ENCODE assay signal across 8 mouse cellular contexts in the genomic region with DNA sequence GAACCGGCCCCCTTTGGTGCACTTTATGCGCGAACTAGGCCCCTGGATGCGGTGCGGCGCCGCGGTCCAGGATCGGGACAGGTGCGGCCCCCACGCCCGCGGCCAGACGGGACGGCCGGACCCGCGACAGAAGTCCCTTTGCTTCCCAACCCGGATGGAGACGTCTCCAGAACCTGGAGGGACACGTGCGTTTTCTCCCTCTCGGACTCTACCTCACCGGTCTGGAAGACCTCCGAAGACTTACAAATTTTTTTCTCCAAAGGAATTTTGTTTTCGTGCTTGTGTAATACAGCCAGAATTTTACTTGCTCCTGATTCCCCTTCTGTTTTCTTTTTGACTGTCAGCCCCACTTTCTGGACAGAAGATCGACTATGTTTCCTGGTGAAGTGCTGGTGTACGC. TPM values are rescaled to one million over a fixed set of nuclear protein-coding genes. Genes with fewer than 3 reads are reported as not detected.
DNase-seq lines count a peak whose midpoint lies in the region; ATAC-seq and TF ChIP-seq lines count a peak whose summit lies in the region.

No protein-coding gene starts in this region.

- H3K27ac ChIP-seq in gastrocnemius, adult 2 months: peak overlapping the region; percentile 95
- no peak overlapping the region for H3K27ac ChIP-seq in thymus, adult 2 months (ENCODE audit: control insufficient read depth, insufficient read depth, low read length)
- H3K27ac ChIP-seq in liver, embryonic 12.5 days: peak overlapping the region; percentile 99

- H3K36me3 ChIP-seq in thymus, adult 2 months (ENCODE audit: control insufficient read depth, insufficient read depth, low read length): no peaks in the 10 kb centered on the region
- H3K36me3 ChIP-seq in liver, embryonic 12.5 days: peaks cover 16% of the 10 kb centered on the region

- no peak for ATAC-seq in liver, embryonic 12.5 days

- peak overlapping the region; percentile 64 for H3K4me2 ChIP-seq in liver, embryonic 12.5 days

- H3K27me3 ChIP-seq in thymus, adult 2 months (ENCODE audit: control insufficient read depth, insufficient read depth, low read length): no peaks in the 10 kb centered on the region
- no peaks in the 10 kb centered on the region for H3K27me3 ChIP-seq in liver, embryonic 12.5 days (replicated peaks)

- WGBS in thymus, adult 2 months: under 1% methylated on average over 28 of the region's 28 CpGs
- 1% methylated on average over 28 of the region's 28 CpGs for WGBS in liver, embryonic 12.5 days (ENCODE audit: insufficient replicate concordance)

- intact Hi-C loops in gastrocnemius, adult 2 months (cut with DNase I): loop anchor here (2.0 to 10.0 kb wide), 5 partner anchors 87 to 517 kb away; no protein-coding TSS in a partner anchor

- TF ChIP-seq POLR2A in thymus, adult 2 months (IDR thresholded peaks at IDR 0.05; ENCODE audit: control insufficient read depth, extremely low read depth, insufficient read depth, low read length, poor library complexity): no peak

- H3K4me1 ChIP-seq in thymus, adult 2 months (replicated peaks; ENCODE audit: control insufficient read depth, insufficient read depth, low read length): peaks cover 5% of the 10 kb centered on the region
- peaks cover 41% of the 10 kb centered on the region for H3K4me1 ChIP-seq in liver, embryonic 12.5 days

- peak overlapping the region; percentile 98 for H3K9ac ChIP-seq in liver, embryonic 12.5 days

- no peaks in the 10 kb centered on the region for H3K9me3 ChIP-seq in liver, embryonic 12.5 days (replicated peaks)

- no peak for TF ChIP-seq CTCF in gastrocnemius, adult 2 months (IDR thresholded peaks at IDR 0.05)
- no peak for TF ChIP-seq CTCF in thymus, adult 2 months (IDR thresholded peaks at IDR 0.05; ENCODE audit: borderline replicate concordance, control insufficient read depth, extremely low read depth, insufficient read depth, low read length, poor library complexity)

- no peak for DNase-seq in gastrocnemius, adult 2 months
- no peak for DNase-seq in gastrocnemius, adult 18-20 months (ENCODE audit: low spot score)
- DNase-seq in thymus, adult 2 months: no peak
- no peak for DNase-seq in thymus, postnatal 4 days
- DNase-seq in cerebellum, adult 9-11 months: no peak
- no peak for DNase-seq in cerebellum, postnatal 4 days (ENCODE audit: low spot score in 2 of 2)
- no peak for DNase-seq in spleen, postnatal 10 days (ENCODE audit: low spot score in 2 of 2)

- H3K4me3 ChIP-seq in gastrocnemius, adult 2 months: peak overlapping the region; percentile 97
- H3K4me3 ChIP-seq in thymus, adult 2 months (ENCODE audit: control insufficient read depth, insufficient read depth, low read length): peak overlapping the region; percentile 89
- peak overlapping the region; percentile 87 for H3K4me3 ChIP-seq in liver, embryonic 12.5 days

RNA-seq across cellular contexts. Expression of a gene that starts 1.2 kb away (rescaled TPM):
- 1 to 10 TPM; 5.4 to 5.9 TPM for total RNA-seq in gastrocnemius, adult 2 months (2021)
- total RNA-seq in gastrocnemius, adult 18-20 months (2021): 1 to 10 TPM; 5.4 to 5.6 TPM
- 21.3 and 33.6 TPM in 2 replicates for polyA plus RNA-seq in thymus, adult 2 months (2012; rRNA removed)
- 12.2 and 13.3 TPM in 2 replicates for polyA plus RNA-seq in liver, embryonic 12.5 days (2016; fragmentation: Nextera tagmentation; extraction: Ambion mirVana)
